ENCODE assay signal across 8 mouse cellular contexts in the genomic region with DNA sequence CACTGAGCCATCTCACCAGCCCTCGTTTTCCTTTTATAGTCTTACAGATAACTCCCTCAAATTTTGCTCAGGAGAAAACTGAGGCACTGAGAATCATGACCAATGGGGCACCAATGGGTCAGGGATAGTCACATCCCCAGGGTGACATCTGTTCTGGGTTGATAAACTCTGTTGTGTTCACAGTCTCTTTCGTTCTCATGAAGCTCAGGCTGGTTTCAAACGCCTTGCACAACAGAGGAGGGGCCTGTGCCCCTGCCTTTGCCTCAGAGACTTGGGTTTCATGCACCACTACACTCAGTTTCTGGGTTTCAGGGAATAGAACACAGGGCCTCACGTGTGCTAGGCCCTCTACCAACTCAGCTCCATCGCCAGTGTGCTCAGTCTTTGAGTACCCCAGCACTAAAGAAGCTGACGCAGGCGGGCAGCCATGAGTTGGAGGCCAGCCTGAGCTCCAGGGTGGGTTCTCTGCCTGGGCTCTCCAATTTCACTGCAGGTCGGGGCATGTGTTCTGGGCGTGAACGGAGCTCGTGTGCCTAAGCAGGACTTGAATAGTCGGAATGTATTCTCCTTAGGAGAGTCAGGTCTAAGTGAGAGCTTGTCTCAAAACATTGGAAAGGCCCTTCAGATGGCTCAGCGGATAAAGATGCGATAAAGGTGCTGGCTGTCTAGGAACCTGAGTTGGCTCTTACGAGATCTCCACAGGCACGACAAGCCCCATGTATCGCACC. TPM values are rescaled to one million over a fixed set of nuclear protein-coding genes. Genes with fewer than 3 reads are reported as not detected.
DNase-seq lines count a peak whose midpoint lies in the region; ATAC-seq and TF ChIP-seq lines count a peak whose summit lies in the region.

No protein-coding gene starts in this region.

- peak; percentile 45 for ATAC-seq in kidney, embryonic 15.5 days (replicated peaks; ENCODE audit: low FRiP score)
- no peak; the same call in 1 of the 2 replicates for ATAC-seq in forebrain, embryonic 16.5 days
- ATAC-seq in liver, embryonic 16.5 days (ENCODE audit: low read depth), result peak; percentile 65

- H3K27me3 ChIP-seq in kidney, embryonic 15.5 days, result no peaks in the 10 kb centered on the region
- no peaks in the 10 kb centered on the region for H3K27me3 ChIP-seq in forebrain, embryonic 16.5 days (replicated peaks; ENCODE audit: control insufficient read depth, insufficient read depth, low read length)
- H3K27me3 ChIP-seq in liver, embryonic 16.5 days (ENCODE audit: control insufficient read depth, insufficient read depth, low read depth, low read length), result no peaks in the 10 kb centered on the region

- TF ChIP-seq POLR2A in bone marrow, adult 2 months (IDR thresholded peaks at IDR 0.05; ENCODE audit: borderline replicate concordance, control insufficient read depth, low read depth, low read length), result no peak

- peaks cover 24% of the 10 kb centered on the region for H3K4me1 ChIP-seq in kidney, embryonic 15.5 days
- peaks cover 8% of the 10 kb centered on the region for H3K4me1 ChIP-seq in bone marrow, adult 2 months (ENCODE audit: control insufficient read depth, insufficient read depth, low read length)
- H3K4me1 ChIP-seq in forebrain, embryonic 16.5 days (replicated peaks; ENCODE audit: control insufficient read depth, insufficient read depth, low read length), result peaks cover 18% of the 10 kb centered on the region
- H3K4me1 ChIP-seq in liver, embryonic 16.5 days (ENCODE audit: control insufficient read depth, low read depth, low read length), result peaks cover 49% of the 10 kb centered on the region

- H3K4me2 ChIP-seq in kidney, embryonic 15.5 days, result peak overlapping the region; percentile 82
- H3K4me2 ChIP-seq in forebrain, embryonic 16.5 days (ENCODE audit: low read length), result peak overlapping the region; percentile 72
- peak overlapping the region; percentile 64 for H3K4me2 ChIP-seq in liver, embryonic 16.5 days (ENCODE audit: low read depth, low read length)

- peak overlapping the region; percentile 78 for H3K4me3 ChIP-seq in kidney, embryonic 15.5 days (replicated peaks)
- peak overlapping the region; percentile 67 for H3K4me3 ChIP-seq in bone marrow, adult 2 months (replicated peaks; ENCODE audit: control insufficient read depth, low read depth, low read length)
- peak overlapping the region; percentile 63 for H3K4me3 ChIP-seq in forebrain, embryonic 16.5 days (replicated peaks; ENCODE audit: low read length)
- H3K4me3 ChIP-seq in liver, embryonic 16.5 days (ENCODE audit: low read depth, low read length), result peak overlapping the region; percentile 83

- DNase-seq in kidney, postnatal 36 days, result no peak
- no peak for DNase-seq in layer of hippocampus, postnatal 36 days
- no peak for DNase-seq in cerebellum, postnatal 36 days
- no peak for DNase-seq in right cerebral cortex, adult 18-20 months

- H3K36me3 ChIP-seq in kidney, embryonic 15.5 days, result peaks cover 32% of the 10 kb centered on the region
- peaks cover 6% of the 10 kb centered on the region; the same call in 1 of the 2 replicates for H3K36me3 ChIP-seq in forebrain, embryonic 16.5 days (ENCODE audit: control insufficient read depth, insufficient read depth)
- H3K36me3 ChIP-seq in liver, embryonic 16.5 days (ENCODE audit: control insufficient read depth, insufficient read depth), result peaks cover 27% of the 10 kb centered on the region

- TF ChIP-seq CTCF in bone marrow, adult 2 months (IDR thresholded peaks at IDR 0.05; ENCODE audit: control insufficient read depth, insufficient read depth, low read length), result no peak

- H3K9me3 ChIP-seq in kidney, embryonic 15.5 days (replicated peaks), result no peaks in the 10 kb centered on the region
- H3K9me3 ChIP-seq in forebrain, embryonic 16.5 days (ENCODE audit: control insufficient read depth, low read length), result no peaks in the 10 kb centered on the region
- H3K9me3 ChIP-seq in liver, embryonic 16.5 days (replicated peaks; ENCODE audit: control insufficient read depth, low read length), result no peaks in the 10 kb centered on the region

- H3K27ac ChIP-seq in kidney, embryonic 15.5 days, result peak overlapping the region; percentile 90
- peak overlapping the region; percentile 92 for H3K27ac ChIP-seq in bone marrow, adult 2 months (ENCODE audit: control insufficient read depth, insufficient read depth, low read depth, low read length, poor library complexity)
- H3K27ac ChIP-seq in forebrain, embryonic 16.5 days (ENCODE audit: low read length), result peak overlapping the region; percentile 55; the same call in 1 of the 2 replicates
- peak overlapping the region; percentile 100 for H3K27ac ChIP-seq in liver, embryonic 16.5 days (ENCODE audit: low read length)

- WGBS in kidney, embryonic 15.5 days, result 13% methylated on average over 17 of the region's 17 CpGs
- 35% methylated on average over 17 of the region's 17 CpGs for WGBS in bone marrow, adult 2 months
- WGBS in forebrain, embryonic 16.5 days, result 16% methylated on average over 17 of the region's 17 CpGs
- WGBS in liver, embryonic 16.5 days (ENCODE audit: insufficient replicate concordance), result 12% methylated on average over 17 of the region's 17 CpGs

- H3K9ac ChIP-seq in kidney, embryonic 15.5 days, result peak overlapping the region; percentile 82; the same call in 1 of the 2 replicates
- peak overlapping the region; percentile 76 for H3K9ac ChIP-seq in forebrain, embryonic 16.5 days (replicated peaks; ENCODE audit: low read depth, low read length)
- peak overlapping the region; percentile 74 for H3K9ac ChIP-seq in liver, embryonic 16.5 days (ENCODE audit: low read depth, low read length)

RNA-seq across cellular contexts. Expression of a gene that starts 0.7 kb away (rescaled TPM):
- 42.7 and 49.5 TPM in 2 replicates for polyA plus RNA-seq in kidney, embryonic 15.5 days (2015; fragmentation: Nextera tagmentation; extraction: Ambion mirVana)
- 42.9 and 74.7 TPM in 2 replicates for polyA plus RNA-seq in bone marrow, adult 2 months (2011; ENCODE audit: insufficient read depth, insufficient read length, low replicate concordance, missing spikeins)
- 47.6 and 51.8 TPM in 2 replicates for polyA plus RNA-seq in forebrain, embryonic 16.5 days (2015; fragmentation: Nextera tagmentation; extraction: Ambion mirVana)
- polyA plus RNA-seq in liver, embryonic 16.5 days (2015; fragmentation: Nextera tagmentation; extraction: Ambion mirVana), result 90.4 and 95.3 TPM in 2 replicates
- 10 to 100 TPM; 38.8 to 40.9 TPM for total RNA-seq in layer of hippocampus, postnatal 36 days (2021)

RNA-seq across cellular contexts. Expression of a gene that starts 16.2 kb away (rescaled TPM):
- 0.19 TPM in 1 of 2 replicates, not detected in the other for polyA plus RNA-seq in kidney, embryonic 15.5 days (2015; fragmentation: Nextera tagmentation; extraction: Ambion mirVana)
- polyA plus RNA-seq in bone marrow, adult 2 months (2011; ENCODE audit: insufficient read depth, insufficient read length, low replicate concordance, missing spikeins), result 0.65 and 1.00 TPM in 2 replicates
- 2.6 and 2.8 TPM in 2 replicates for polyA plus RNA-seq in forebrain, embryonic 16.5 days (2015; fragmentation: Nextera tagmentation; extraction: Ambion mirVana)
- 0.13 and 0.14 TPM in 2 replicates for polyA plus RNA-seq in liver, embryonic 16.5 days (2015; fragmentation: Nextera tagmentation; extraction: Ambion mirVana)
- total RNA-seq in layer of hippocampus, postnatal 36 days (2021), result 10 to 100 TPM; 11.1 to 11.2 TPM

RNA-seq across cellular contexts. Expression of a gene that starts 23.3 kb away (rescaled TPM):
- 13.8 and 19.8 TPM in 2 replicates for polyA plus RNA-seq in kidney, embryonic 15.5 days (2015; fragmentation: Nextera tagmentation; extraction: Ambion mirVana)
- polyA plus RNA-seq in bone marrow, adult 2 months (2011; ENCODE audit: insufficient read depth, insufficient read length, low replicate concordance, missing spikeins), result 50.1 and 105 TPM in 2 replicates
- 18.3 and 20.1 TPM in 2 replicates for polyA plus RNA-seq in forebrain, embryonic 16.5 days (2015; fragmentation: Nextera tagmentation; extraction: Ambion mirVana)
- 5.5 and 8.1 TPM in 2 replicates for polyA plus RNA-seq in liver, embryonic 16.5 days (2015; fragmentation: Nextera tagmentation; extraction: Ambion mirVana)
- 10 to 100 TPM; 48.1 to 50.2 TPM for total RNA-seq in layer of hippocampus, postnatal 36 days (2021)

RNA-seq across cellular contexts. Expression of a gene that starts 25.3 kb away (rescaled TPM):
- polyA plus RNA-seq in kidney, embryonic 15.5 days (2015; fragmentation: Nextera tagmentation; extraction: Ambion mirVana), result 55.1 and 64.2 TPM in 2 replicates
- polyA plus RNA-seq in bone marrow, adult 2 months (2011; ENCODE audit: insufficient read depth, insufficient read length, low replicate concordance, missing spikeins), result 24.7 and 35.1 TPM in 2 replicates
- polyA plus RNA-seq in forebrain, embryonic 16.5 days (2015; fragmentation: Nextera tagmentation; extraction: Ambion mirVana), result 74.2 and 78.5 TPM in 2 replicates
- 26.2 and 27.7 TPM in 2 replicates for polyA plus RNA-seq in liver, embryonic 16.5 days (2015; fragmentation: Nextera tagmentation; extraction: Ambion mirVana)
- 10 to 100 TPM; 57.2 to 58.1 TPM for total RNA-seq in layer of hippocampus, postnatal 36 days (2021)

RNA-seq across cellular contexts. Expression of a gene that starts 26.8 kb away (rescaled TPM):
- polyA plus RNA-seq in kidney, embryonic 15.5 days (2015; fragmentation: Nextera tagmentation; extraction: Ambion mirVana), result 51.2 and 51.5 TPM in 2 replicates
- 84.1 and 99.0 TPM in 2 replicates for polyA plus RNA-seq in bone marrow, adult 2 months (2011; ENCODE audit: insufficient read depth, insufficient read length, low replicate concordance, missing spikeins)
- 85.1 and 97.7 TPM in 2 replicates for polyA plus RNA-seq in forebrain, embryonic 16.5 days (2015; fragmentation: Nextera tagmentation; extraction: Ambion mirVana)
- polyA plus RNA-seq in liver, embryonic 16.5 days (2015; fragmentation: Nextera tagmentation; extraction: Ambion mirVana), result 120 and 128 TPM in 2 replicates
- total RNA-seq in layer of hippocampus, postnatal 36 days (2021), result 10 to 100 TPM; 53.0 to 62.9 TPM
